Mouse (Mus musculus): ENCODE measurements around the gene Tfeb.

Tfeb gene

GRCm38 (mm10) chr17:47783445-47784223 is 46.8 kb downstream of the Tfeb start:
- TF ChIP-seq GATA4 (IDR thresholded peaks at IDR 0.05; ENCODE audit: insufficient replicate concordance, low read length): no peak

GRCm38 (mm10) chr17:47784411-47784810 is 47.6 kb downstream of the Tfeb start:
- no peak for TF ChIP-seq GATA4 (IDR thresholded peaks at IDR 0.05; ENCODE audit: insufficient replicate concordance, low read length)

GRCm38 (mm10) chr17:47787632-47788031 is 50.8 kb downstream of the Tfeb start:
- no peak for TF ChIP-seq GATA4 (IDR thresholded peaks at IDR 0.05; ENCODE audit: insufficient replicate concordance, low read length)

GRCm38 (mm10) chr17:47788306-47788705 is 51.5 kb downstream of the Tfeb start:
- TF ChIP-seq GATA4 (IDR thresholded peaks at IDR 0.05; ENCODE audit: insufficient replicate concordance, low read length): no peak

GRCm38 (mm10) chr17:47788996-47789395 is 52.2 kb downstream of the Tfeb start:
- no peak for TF ChIP-seq GATA4 (IDR thresholded peaks at IDR 0.05; ENCODE audit: insufficient replicate concordance, low read length)

- TF ChIP-seq GATA4 (IDR thresholded peaks at IDR 0.05; ENCODE audit: insufficient replicate concordance, low read length): no peak
Observed at GRCm38 (mm10) chr17:47792098-47792863, 55.5 kb downstream of the Tfeb start.

GRCm38 (mm10) chr17:47793377-47793776 is 56.5 kb downstream of the Tfeb start:
- no peak for TF ChIP-seq GATA4 (IDR thresholded peaks at IDR 0.05; ENCODE audit: insufficient replicate concordance, low read length)

- TF ChIP-seq GATA4 (IDR thresholded peaks at IDR 0.05; ENCODE audit: insufficient replicate concordance, low read length): no peak
Observed at GRCm38 (mm10) chr17:47795446-47795845, 58.6 kb downstream of the Tfeb start.

- no peak for TF ChIP-seq GATA4 (IDR thresholded peaks at IDR 0.05; ENCODE audit: insufficient replicate concordance, low read length)
Observed at GRCm38 (mm10) chr17:47796156-47796816, 59.5 kb downstream of the Tfeb start.

- TF ChIP-seq GATA4 (IDR thresholded peaks at IDR 0.05; ENCODE audit: insufficient replicate concordance, low read length): no peak
Observed at GRCm38 (mm10) chr17:47796968-47797367, 60.1 kb downstream of the Tfeb start.

- no peak for TF ChIP-seq GATA4 (IDR thresholded peaks at IDR 0.05; ENCODE audit: insufficient replicate concordance, low read length)
Observed at GRCm38 (mm10) chr17:47797383-47797782, 60.6 kb downstream of the Tfeb start.

- no peak for TF ChIP-seq GATA4 (IDR thresholded peaks at IDR 0.05; ENCODE audit: insufficient replicate concordance, low read length)
Observed at GRCm38 (mm10) chr17:47802806-47803205, 66.0 kb downstream of the Tfeb start.

- TF ChIP-seq GATA4 (IDR thresholded peaks at IDR 0.05; ENCODE audit: insufficient replicate concordance, low read length): no peak
Observed at GRCm38 (mm10) chr17:47803662-47804061, 66.8 kb downstream of the Tfeb start.

GRCm38 (mm10) chr17:47805047-47805835 is 68.4 kb downstream of the Tfeb start:
- no peak for TF ChIP-seq GATA4 (IDR thresholded peaks at IDR 0.05; ENCODE audit: insufficient replicate concordance, low read length)

- no peak for TF ChIP-seq GATA4 (IDR thresholded peaks at IDR 0.05; ENCODE audit: insufficient replicate concordance, low read length)
Observed at GRCm38 (mm10) chr17:47806230-47806629, 69.4 kb downstream of the Tfeb start.

Measured in liver, adult (tissue).